Mouse (Mus musculus) stomach, embryonic 14.5 days (tissue): ENCODE results near the gene Ppp1r36. TPM values are rescaled to one million over a fixed set of nuclear protein-coding genes. Genes with fewer than 3 reads are reported as not detected.

Source experiments
- ATAC-seq: fragments of 200-750 bp; cut with Nextera tagmentation; 2 replicates; pipeline ENCODE4 v1.8.0; 2017; ENCODE audit warnings: low read depth, moderate TSS enrichment; ENCODE audit not compliant: insufficient number of reproducible peaks, insufficient read depth, low FRiP score
- H3K27ac ChIP-seq: fragments of 300-500 bp; sonication (generic); 2 replicates; pipeline ENCODE4 v1.5.1; 2014; ENCODE audit warnings: mild to moderate bottlenecking, low read length, moderate library complexity, mixed read lengths
- H3K27me3 ChIP-seq: fragments of 300-500 bp; sonication (generic); 2 replicates; pipeline ENCODE4 v1.6.1; 2014; ENCODE audit warnings: low read length, control low read depth, mixed read lengths; ENCODE audit not compliant: control insufficient read depth, insufficient read depth
- H3K36me3 ChIP-seq: fragments of 300-500 bp; sonication (generic); 2 replicates; pipeline ENCODE4 v1.6.1; 2014; ENCODE audit warnings: mild to moderate bottlenecking, control low read depth, low read length, moderate library complexity, mixed read lengths; ENCODE audit not compliant: control insufficient read depth, insufficient read depth
- H3K4me1 ChIP-seq: fragments of 300-500 bp; sonication (generic); 2 replicates; pipeline ENCODE4 v1.6.1; 2014; ENCODE audit warnings: low read length, control low read depth, mixed read lengths; ENCODE audit not compliant: control insufficient read depth, insufficient read depth
- H3K4me2 ChIP-seq: fragments of 300-500 bp; sonication (generic); replicated peaks from 2 replicates; pipeline ENCODE4 v1.6.1; 2014; ENCODE audit warnings: low read depth, low read length, control low read depth
- H3K4me3 ChIP-seq: fragments of 300-500 bp; sonication (generic); 2 replicates; pipeline ENCODE4 v1.5.1; 2014; ENCODE audit warnings: low read depth, low read length, control low read depth
- H3K9ac ChIP-seq: fragments of 300-500 bp; sonication (generic); replicated peaks from 2 replicates; pipeline ENCODE4 v1.6.1; 2014; ENCODE audit warnings: low read depth, mild to moderate bottlenecking, control low read depth, low read length, moderate library complexity, mixed read lengths
- H3K9me3 ChIP-seq: fragments of 300-500 bp; sonication (generic); 2 replicates; pipeline ENCODE4 v1.6.1; 2016; ENCODE audit warnings: low read depth, low read length, control low read depth; ENCODE audit not compliant: control insufficient read depth
- whole genome bisulfite sequencing: fragments of 180-500 bp; shearing (Covaris S2); extraction: QIAGEN DNeasy Blood & Tissue Kit; methylation state at CpG from one replicate; pipeline ENCODE4 v1.1.7; 2014; 5-methylcytosine and 5-hydroxymethylcytosine counted together
- polyA plus RNA-seq: library from polyadenylated mRNA; unstranded; fragments of >200 nt; fragmentation: Nextera tagmentation; extraction: Ambion mirVana; gene quantifications from 2 replicates; pipeline ENCODE4 v1.2.1, GENCODE M21; 2014

Gene Ppp1r36
- polyA plus RNA-seq, 1 experiment from 2014 or later, result 3.2 TPM

- Histone ChIP-seq H3K9me3 (no peaks in the 10 kb centered on the region), H3K27ac (peak within 1 kb of the TSS; percentile 68; the same call in 1 of the 2 replicates), H3K36me3 (no peaks in the 10 kb centered on the region), H3K27me3 (peaks cover 19% of the 10 kb centered on the region), H3K4me2 (peak within 1 kb of the TSS; percentile 95), H3K9ac (peak within 1 kb of the TSS; percentile 31), H3K4me3 (peak within 1 kb of the TSS; percentile 46), H3K4me1 (peaks cover 12% of the 10 kb centered on the region; the same call in 1 of the 2 replicates)
- peak; percentile 97 for ATAC-seq
- WGBS, result under 1% methylated on average over 54 of the region's 54 CpGs
Observed at GRCm38 (mm10) chr12:76403886-76404537, 13.3 kb upstream of the Ppp1r36 start, which contains the start of gene Hspa2. TSS of gene Hspa2 (plus strand) at chr12:76404176.

- 8% methylated on average over 20 of the region's 20 CpGs for WGBS
- Histone ChIP-seq H3K36me3 (no peaks in the 10 kb centered on the region), H3K9ac (no peak overlapping the region), H3K4me1 (peaks cover 12% of the 10 kb centered on the region; the same call in 1 of the 2 replicates), H3K4me2 (peak overlapping the region; percentile 95), H3K27ac (no peak overlapping the region), H3K4me3 (peak overlapping the region; percentile 46), H3K27me3 (peaks cover 19% of the 10 kb centered on the region), H3K9me3 (no peaks in the 10 kb centered on the region)
- ATAC-seq, result no peak
Observed at GRCm38 (mm10) chr12:76404836-76405182, 12.5 kb upstream of the Ppp1r36 start.

GRCm38 (mm10) chr12:76405183-76405970 is 12.0 kb upstream of the Ppp1r36 start:
- Histone ChIP-seq H3K27me3 (peaks cover 19% of the 10 kb centered on the region), H3K4me3 (peak overlapping the region; percentile 46), H3K4me2 (peak overlapping the region; percentile 95), H3K27ac (no peak overlapping the region), H3K9ac (no peak overlapping the region), H3K4me1 (peaks cover 12% of the 10 kb centered on the region; the same call in 1 of the 2 replicates), H3K36me3 (no peaks in the 10 kb centered on the region), H3K9me3 (no peaks in the 10 kb centered on the region)
- no peak for ATAC-seq
- WGBS, result 4% methylated on average over 64 of the region's 64 CpGs

GRCm38 (mm10) chr12:76405971-76406370 is 11.4 kb upstream of the Ppp1r36 start:
- H3K27me3 ChIP-seq, result peaks cover 19% of the 10 kb centered on the region
- WGBS, result 5% methylated on average over 23 of the region's 23 CpGs
- ATAC-seq, result no peak
- no peak overlapping the region for H3K27ac ChIP-seq
- no peaks in the 10 kb centered on the region for H3K36me3 ChIP-seq
- H3K9ac ChIP-seq, result no peak overlapping the region
- peaks cover 12% of the 10 kb centered on the region; the same call in 1 of the 2 replicates for H3K4me1 ChIP-seq
- no peaks in the 10 kb centered on the region for H3K9me3 ChIP-seq
- peak overlapping the region; percentile 95 for H3K4me2 ChIP-seq
- peak overlapping the region; percentile 46 for H3K4me3 ChIP-seq

- H3K4me2 ChIP-seq, result no peak overlapping the region
- no peak for ATAC-seq
Observed at GRCm38 (mm10) chr12:76407184-76407583, 10.2 kb upstream of the Ppp1r36 start.

GRCm38 (mm10) chr12:76409166-76409565 is 8.2 kb upstream of the Ppp1r36 start:
- Histone ChIP-seq H3K4me2 (no peak overlapping the region), H3K4me3 (no peak overlapping the region), H3K36me3 (no peaks in the 10 kb centered on the region), H3K4me1 (peaks cover 12% of the 10 kb centered on the region; the same call in 1 of the 2 replicates), H3K27ac (no peak overlapping the region), H3K9me3 (no peaks in the 10 kb centered on the region), H3K9ac (no peak overlapping the region), H3K27me3 (peaks cover 19% of the 10 kb centered on the region)
- 59% methylated on average over 4 of the region's 4 CpGs for WGBS
- no peak for ATAC-seq

More at GRCm38 (mm10) chr12:76407184-76407583, 10.2 kb upstream of the Ppp1r36 start:
- Histone ChIP-seq H3K36me3 (no peaks in the 10 kb centered on the region), H3K4me3 (no peak overlapping the region), H3K9ac (no peak overlapping the region), H3K4me1 (peaks cover 12% of the 10 kb centered on the region; the same call in 1 of the 2 replicates), H3K9me3 (no peaks in the 10 kb centered on the region), H3K27me3 (peaks cover 19% of the 10 kb centered on the region), H3K27ac (no peak overlapping the region)
- 45% methylated on average over 1 of the region's 1 CpGs for WGBS

GRCm38 (mm10) chr12:76415383-76416010 is 1.8 kb upstream of the Ppp1r36 start:
- Histone ChIP-seq H3K9me3 (0 out of 2 replicates have a peak, but pooled peaks cover 5% of the 10 kb centered on the region), H3K4me3 (no peak overlapping the region), H3K27me3 (no peaks in the 10 kb centered on the region), H3K4me2 (no peak overlapping the region), H3K9ac (no peak overlapping the region), H3K27ac (no peak overlapping the region), H3K36me3 (no peaks in the 10 kb centered on the region), H3K4me1 (no peaks in the 10 kb centered on the region)
- no peak for ATAC-seq
- WGBS, result 82% methylated on average over 11 of the region's 12 CpGs

GRCm38 (mm10) chr12:76418346-76418745 is 1.0 kb downstream of the Ppp1r36 start:
- H3K4me1 ChIP-seq, result no peaks in the 10 kb centered on the region

More at GRCm38 (mm10) chr12:76418346-76418745, 1.0 kb downstream of the Ppp1r36 start:
- H3K4me2 ChIP-seq, result no peak overlapping the region
- no peak overlapping the region for H3K9ac ChIP-seq
- ATAC-seq, result no peak
- no peaks in the 10 kb centered on the region for H3K36me3 ChIP-seq
- H3K27ac ChIP-seq, result no peak overlapping the region
- H3K9me3 ChIP-seq, result 0 out of 2 replicates have a peak, but pooled peaks cover 5% of the 10 kb centered on the region
- no peaks in the 10 kb centered on the region for H3K27me3 ChIP-seq
- 90% methylated on average over 5 of the region's 5 CpGs for WGBS
- no peak overlapping the region for H3K4me3 ChIP-seq
